Mouse (Mus musculus) heart, embryonic 16.5 days (tissue): ENCODE results near the gene Glra4. TPM values are rescaled to one million over a fixed set of nuclear protein-coding genes. Genes with fewer than 3 reads are reported as not detected.

ENCODE experiments used
- ATAC-seq: fragments of 200-750 bp; cut with Nextera tagmentation; replicated peaks from 2 replicates; pipeline ENCODE4 v1.8.0; 2017; ENCODE audit warnings: moderate number of reproducible peaks; ENCODE audit not compliant: insufficient read depth, low FRiP score; ENCODE audit errors: extremely low read depth
- H3K27ac ChIP-seq: fragments of 300-500 bp; sonication (generic); 2 replicates; pipeline ENCODE4 v1.5.1; 2014; ENCODE audit warnings: mild to moderate bottlenecking, low read length, control low read depth, moderate library complexity
- H3K27me3 ChIP-seq: fragments of 300-500 bp; sonication (generic); 2 replicates; pipeline ENCODE4 v1.6.1; 2014; ENCODE audit warnings: low read length, mixed read lengths; ENCODE audit not compliant: control insufficient read depth, insufficient read depth
- H3K36me3 ChIP-seq: fragments of 300-500 bp; sonication (generic); 2 replicates; pipeline ENCODE4 v1.6.1; 2014; ENCODE audit not compliant: control insufficient read depth, insufficient read depth
- H3K4me1 ChIP-seq: fragments of 300-500 bp; sonication (generic); 2 replicates; pipeline ENCODE4 v1.6.1; 2014; ENCODE audit warnings: low read length, mixed read lengths; ENCODE audit not compliant: control insufficient read depth, insufficient read depth
- H3K4me2 ChIP-seq: fragments of 300-500 bp; sonication (generic); 2 replicates; pipeline ENCODE4 v1.6.1; 2014; ENCODE audit warnings: low read depth, mild to moderate bottlenecking, control low read depth, low read length
- H3K4me3 ChIP-seq: fragments of 300-500 bp; sonication (generic); 2 replicates; pipeline ENCODE4 v1.5.1; 2014; ENCODE audit warnings: mild to moderate bottlenecking, control low read depth, low read length
- H3K9ac ChIP-seq: fragments of 300-500 bp; sonication (generic); 2 replicates; pipeline ENCODE4 v1.6.1; 2014; ENCODE audit warnings: low read length, control low read depth
- H3K9me3 ChIP-seq: fragments of 300-500 bp; sonication (generic); replicated peaks from 2 replicates; pipeline ENCODE4 v1.6.1; 2016; ENCODE audit warnings: low read length; ENCODE audit not compliant: control insufficient read depth
- WGBS: fragments of 180-500 bp; shearing (Covaris S2); extraction: QIAGEN DNeasy Blood & Tissue Kit; methylation state at CpG from one replicate; pipeline ENCODE4 v1.1.7; 2014; 5-methylcytosine and 5-hydroxymethylcytosine counted together
- polyA plus RNA-seq: library from polyadenylated mRNA; unstranded; fragments of >200 nt; fragmentation: Nextera tagmentation; extraction: Ambion mirVana; gene quantifications from 2 replicates; pipeline ENCODE4 v1.2.1, GENCODE M21; 2015

Gene Glra4
- polyA plus RNA-seq, 1 experiment from 2014 or later: not detected

- Histone ChIP-seq H3K9me3 (no peaks in the 10 kb centered on the region), H3K4me3 (no peak overlapping the region), H3K4me2 (no peak overlapping the region), H3K27me3 (no peaks in the 10 kb centered on the region), H3K9ac (no peak overlapping the region), H3K36me3 (0 out of 2 replicates have a peak, but pooled peaks cover 3% of the 10 kb centered on the region), H3K4me1 (no peaks in the 10 kb centered on the region), H3K27ac (no peak overlapping the region)
- 70% methylated on average over 3 of the region's 3 CpGs for WGBS
- ATAC-seq: no peak
Measured at GRCm38 (mm10) chrX:136778046-136778445, 1.9 kb downstream of the Glra4 start.

- no peak overlapping the region for H3K9ac ChIP-seq
- H3K9me3 ChIP-seq: no peaks in the 10 kb centered on the region
- 64% methylated on average over 1 of the region's 1 CpGs for WGBS
- 0 out of 2 replicates have a peak, but pooled peaks cover 3% of the 10 kb centered on the region for H3K36me3 ChIP-seq
- no peak overlapping the region for H3K4me2 ChIP-seq
- ATAC-seq: no peak
- no peaks in the 10 kb centered on the region for H3K4me1 ChIP-seq
- no peak overlapping the region for H3K27ac ChIP-seq
- H3K4me3 ChIP-seq: no peak overlapping the region
- H3K27me3 ChIP-seq: no peaks in the 10 kb centered on the region
Measured at GRCm38 (mm10) chrX:136773035-136773434, 6.9 kb downstream of the Glra4 start.

GRCm38 (mm10) chrX:136761103-136762074 lies 18.6 kb downstream of the Glra4 start:
- Histone ChIP-seq H3K4me2 (no peak overlapping the region), H3K27me3 (no peaks in the 10 kb centered on the region), H3K36me3 (no peaks in the 10 kb centered on the region), H3K9ac (no peak overlapping the region), H3K4me3 (no peak overlapping the region), H3K9me3 (no peaks in the 10 kb centered on the region), H3K4me1 (no peaks in the 10 kb centered on the region), H3K27ac (no peak overlapping the region)
- WGBS: 62% methylated on average over 11 of the region's 11 CpGs
- no peak for ATAC-seq

GRCm38 (mm10) chrX:136755464-136755863 lies 24.5 kb downstream of the Glra4 start:
- no peak overlapping the region for H3K9ac ChIP-seq
- 86% methylated on average over 3 of the region's 3 CpGs for WGBS
- no peaks in the 10 kb centered on the region for H3K9me3 ChIP-seq
- H3K4me1 ChIP-seq: no peaks in the 10 kb centered on the region
- no peaks in the 10 kb centered on the region for H3K27me3 ChIP-seq
- H3K4me2 ChIP-seq: no peak overlapping the region
- ATAC-seq: no peak
- no peak overlapping the region for H3K27ac ChIP-seq
- no peaks in the 10 kb centered on the region for H3K36me3 ChIP-seq
- no peak overlapping the region for H3K4me3 ChIP-seq

- Histone ChIP-seq H3K4me3 (no peak overlapping the region), H3K27me3 (no peaks in the 10 kb centered on the region), H3K9me3 (no peaks in the 10 kb centered on the region), H3K4me2 (no peak overlapping the region), H3K27ac (no peak overlapping the region), H3K9ac (no peak overlapping the region), H3K4me1 (no peaks in the 10 kb centered on the region), H3K36me3 (no peaks in the 10 kb centered on the region)
- WGBS: 71% methylated on average over 4 of the region's 4 CpGs
- ATAC-seq: no peak
Measured at GRCm38 (mm10) chrX:136749329-136749728, 30.6 kb downstream of the Glra4 start.

- H3K9ac ChIP-seq: no peak overlapping the region
- H3K27ac ChIP-seq: no peak overlapping the region
- no peaks in the 10 kb centered on the region for H3K27me3 ChIP-seq
- 83% methylated on average over 8 of the region's 8 CpGs for WGBS
- H3K36me3 ChIP-seq: no peaks in the 10 kb centered on the region
- no peaks in the 10 kb centered on the region for H3K9me3 ChIP-seq
- H3K4me3 ChIP-seq: no peak overlapping the region
- H3K4me2 ChIP-seq: no peak overlapping the region
- no peaks in the 10 kb centered on the region for H3K4me1 ChIP-seq
- no peak for ATAC-seq
Measured at GRCm38 (mm10) chrX:136744663-136745062, 35.3 kb downstream of the Glra4 start.

- Histone ChIP-seq H3K36me3 (no peaks in the 10 kb centered on the region), H3K4me2 (peak within 1 kb of the TSS; percentile 69), H3K9me3 (no peaks in the 10 kb centered on the region), H3K27me3 (no peaks in the 10 kb centered on the region), H3K4me1 (no peaks in the 10 kb centered on the region), H3K4me3 (peak within 1 kb of the TSS; percentile 65), H3K9ac (peak within 1 kb of the TSS; percentile 78), H3K27ac (peak within 1 kb of the TSS; percentile 93)
- no peak for ATAC-seq
- WGBS: 81% methylated on average over 12 of the region's 12 CpGs
Measured at GRCm38 (mm10) chrX:136743459-136743858, 36.5 kb downstream of the Glra4 start, which contains the start of gene Morf4l2. TSS of gene Morf4l2 (minus strand) at chrX:136743690.

- 19% methylated on average over 5 of the region's 5 CpGs for WGBS
- no peaks in the 10 kb centered on the region for H3K9me3 ChIP-seq
- H3K9ac ChIP-seq: peak overlapping the region; percentile 78
- ATAC-seq: no peak
- H3K36me3 ChIP-seq: no peaks in the 10 kb centered on the region
- H3K4me3 ChIP-seq: peak overlapping the region; percentile 65
- peak overlapping the region; percentile 93 for H3K27ac ChIP-seq
- H3K27me3 ChIP-seq: no peaks in the 10 kb centered on the region
- peak overlapping the region; percentile 69 for H3K4me2 ChIP-seq
- H3K4me1 ChIP-seq: no peaks in the 10 kb centered on the region
Measured at GRCm38 (mm10) chrX:136742661-136743103, 37.3 kb downstream of the Glra4 start.

GRCm38 (mm10) chrX:136742241-136742640 lies 37.7 kb downstream of the Glra4 start:
- H3K27ac ChIP-seq: peak overlapping the region; percentile 93
- peak overlapping the region; percentile 78 for H3K9ac ChIP-seq
- H3K4me2 ChIP-seq: peak overlapping the region; percentile 69
- no peaks in the 10 kb centered on the region for H3K27me3 ChIP-seq
- H3K9me3 ChIP-seq: no peaks in the 10 kb centered on the region
- H3K36me3 ChIP-seq: no peaks in the 10 kb centered on the region
- H3K4me3 ChIP-seq: peak overlapping the region; percentile 65
- no peaks in the 10 kb centered on the region for H3K4me1 ChIP-seq
- no peak for ATAC-seq
- WGBS: 18% methylated on average over 10 of the region's 10 CpGs
